In genomic region chr19:58838706-58839105, GRCm38 (mm10) we compare ENCODE assay signal across 19 mouse cellular contexts. TPM values are rescaled to one million over a fixed set of nuclear protein-coding genes. Genes with fewer than 3 reads are reported as not detected.
DNase-seq lines count a peak whose midpoint lies in the region; ATAC-seq and TF ChIP-seq lines count a peak whose summit lies in the region.
"Had no signal": no experiment of that assay in that cellular context is flagged by ENCODE, and none has a peak within 500 bp of the region (broad histone marks: within the 10 kb centered on the region; RNA-seq: fewer than 3 reads in every experiment).

No protein-coding gene starts in this region.

- TF ChIP-seq CTCF in heart, postnatal 0 days (IDR thresholded peaks at IDR 0.05; ENCODE audit: low read depth): no peak

- no peak for DNase-seq in forebrain, embryonic 10.5 days (ENCODE audit: extremely low spot score, low spot score)
- no peak for DNase-seq in heart, postnatal 0 days (ENCODE audit: low spot score)
- no peak for DNase-seq in heart, postnatal 4 days
- no peak for DNase-seq in midbrain, embryonic 10.5 days (ENCODE audit: low spot score)
- DNase-seq in lung, postnatal 36 days: peak; percentile 62
- no peak for DNase-seq in left cerebral cortex, postnatal 4 days
- DNase-seq: cerebellum, adult 11 months; forebrain, postnatal 0 days had no signal

- H3K9ac ChIP-seq in forebrain, embryonic 15.5 days (replicated peaks): no peak overlapping the region
- H3K9ac ChIP-seq in heart, postnatal 0 days (replicated peaks; ENCODE audit: low read depth, low read length): no peak overlapping the region
- H3K9ac ChIP-seq in midbrain, embryonic 13.5 days (replicated peaks): no peak overlapping the region
- H3K9ac ChIP-seq: embryonic facial prominence, embryonic 15.5 days; forebrain, postnatal 0 days; limb, embryonic 12.5 days; liver, embryonic 15.5 days had no signal

- no peaks in the 10 kb centered on the region for H3K27me3 ChIP-seq in forebrain, embryonic 10.5 days (ENCODE audit: poor library complexity, severe bottlenecking)
- no peaks in the 10 kb centered on the region for H3K27me3 ChIP-seq in forebrain, embryonic 15.5 days
- no peaks in the 10 kb centered on the region for H3K27me3 ChIP-seq in heart, postnatal 0 days (ENCODE audit: control insufficient read depth, insufficient read depth, low read length)
- H3K27me3 ChIP-seq in midbrain, embryonic 10.5 days (ENCODE audit: low read depth, poor library complexity, severe bottlenecking): no peaks in the 10 kb centered on the region
- H3K27me3 ChIP-seq in midbrain, embryonic 13.5 days: no peaks in the 10 kb centered on the region
- H3K27me3 ChIP-seq: CH12.LX; embryonic facial prominence, embryonic 15.5 days; limb, embryonic 12.5 days; liver, embryonic 15.5 days had no signal

- H3K9me3 ChIP-seq in forebrain, embryonic 10.5 days: no peaks in the 10 kb centered on the region
- H3K9me3 ChIP-seq in forebrain, embryonic 15.5 days: no peaks in the 10 kb centered on the region
- no peaks in the 10 kb centered on the region for H3K9me3 ChIP-seq in heart, postnatal 0 days (replicated peaks; ENCODE audit: control insufficient read depth, low read length)
- no peaks in the 10 kb centered on the region for H3K9me3 ChIP-seq in midbrain, embryonic 10.5 days (replicated peaks)
- no peaks in the 10 kb centered on the region for H3K9me3 ChIP-seq in midbrain, embryonic 13.5 days
- H3K9me3 ChIP-seq: embryonic facial prominence, embryonic 15.5 days; limb, embryonic 12.5 days; liver, embryonic 15.5 days had no signal

- H3K27ac ChIP-seq in forebrain, embryonic 10.5 days: peak overlapping the region; percentile 27; the same call in 1 of the 2 replicates
- no peak overlapping the region for H3K27ac ChIP-seq in forebrain, embryonic 15.5 days (replicated peaks)
- H3K27ac ChIP-seq in heart, postnatal 0 days (ENCODE audit: low read depth): peak overlapping the region; percentile 82
- peak overlapping the region; percentile 57 for H3K27ac ChIP-seq in midbrain, embryonic 10.5 days (replicated peaks)
- no peak overlapping the region for H3K27ac ChIP-seq in midbrain, embryonic 13.5 days
- H3K27ac ChIP-seq: hindbrain, postnatal 0 days; limb, embryonic 12.5 days; liver, embryonic 15.5 days had no signal

- no peak overlapping the region for H3K4me2 ChIP-seq in forebrain, embryonic 15.5 days (replicated peaks)
- no peak overlapping the region for H3K4me2 ChIP-seq in heart, postnatal 0 days (ENCODE audit: low read depth, low read length)
- no peak overlapping the region for H3K4me2 ChIP-seq in midbrain, embryonic 13.5 days (replicated peaks)
- H3K4me2 ChIP-seq: embryonic facial prominence, embryonic 15.5 days; limb, embryonic 12.5 days; liver, embryonic 15.5 days had no signal

- ATAC-seq in forebrain, embryonic 15.5 days (replicated peaks): no peak
- peak; percentile 11; the same call in 1 of the 2 replicates for ATAC-seq in heart, postnatal 0 days (ENCODE audit: insufficient read depth, low read depth)
- ATAC-seq in midbrain, embryonic 13.5 days: no peak
- ATAC-seq: forebrain, postnatal 0 days; hindbrain, postnatal 0 days had no signal

- H3K36me3 ChIP-seq in forebrain, embryonic 10.5 days (replicated peaks): no peaks in the 10 kb centered on the region
- H3K36me3 ChIP-seq in forebrain, embryonic 15.5 days: no peaks in the 10 kb centered on the region
- H3K36me3 ChIP-seq in heart, postnatal 0 days (replicated peaks; ENCODE audit: control insufficient read depth, insufficient read depth, low read length): no peaks in the 10 kb centered on the region
- H3K36me3 ChIP-seq in midbrain, embryonic 10.5 days: no peaks in the 10 kb centered on the region
- H3K36me3 ChIP-seq in midbrain, embryonic 13.5 days: no peaks in the 10 kb centered on the region
- H3K36me3 ChIP-seq: embryonic facial prominence, embryonic 15.5 days; limb, embryonic 12.5 days; liver, embryonic 15.5 days had no signal

- intact Hi-C loops in left cerebral cortex, postnatal 4 days (cut with DNase I): no loop called here

- no peak overlapping the region for H3K4me3 ChIP-seq in forebrain, embryonic 10.5 days
- no peak overlapping the region for H3K4me3 ChIP-seq in forebrain, embryonic 15.5 days
- no peak overlapping the region for H3K4me3 ChIP-seq in heart, postnatal 0 days (ENCODE audit: low read depth, low read length)
- H3K4me3 ChIP-seq in midbrain, embryonic 10.5 days: no peak overlapping the region
- no peak overlapping the region for H3K4me3 ChIP-seq in midbrain, embryonic 13.5 days (replicated peaks)
- H3K4me3 ChIP-seq: embryonic facial prominence, embryonic 15.5 days; limb, embryonic 12.5 days; liver, embryonic 15.5 days had no signal

- no peak for TF ChIP-seq EP300 in heart, postnatal 0 days (IDR thresholded peaks at IDR 0.05; ENCODE audit: low read depth)

- H3K4me1 ChIP-seq in forebrain, embryonic 10.5 days: peaks cover 28% of the 10 kb centered on the region
- H3K4me1 ChIP-seq in forebrain, embryonic 15.5 days: peaks cover 34% of the 10 kb centered on the region
- H3K4me1 ChIP-seq in heart, postnatal 0 days (ENCODE audit: control insufficient read depth, insufficient read depth): peaks cover 29% of the 10 kb centered on the region
- H3K4me1 ChIP-seq in midbrain, embryonic 10.5 days: peaks cover 29% of the 10 kb centered on the region
- peaks cover 45% of the 10 kb centered on the region for H3K4me1 ChIP-seq in midbrain, embryonic 13.5 days (replicated peaks)
- H3K4me1 ChIP-seq: liver, embryonic 15.5 days had no signal

- WGBS in forebrain, embryonic 10.5 days: 78% methylated on average over 9 of the region's 9 CpGs
- WGBS in forebrain, embryonic 15.5 days: 74% methylated on average over 9 of the region's 9 CpGs
- WGBS in heart, postnatal 0 days: 42% methylated on average over 9 of the region's 9 CpGs
- WGBS in midbrain, embryonic 10.5 days: 72% methylated on average over 9 of the region's 9 CpGs
- WGBS in midbrain, embryonic 13.5 days: 75% methylated on average over 9 of the region's 9 CpGs

RNA-seq across cellular contexts. Expression of gene 1700019N19Rik, which starts 44.4 kb away (rescaled TPM):
- not detected in 2 replicates for polyA plus RNA-seq in forebrain, embryonic 10.5 days (2016; fragmentation: Nextera tagmentation; extraction: Ambion mirVana)
- polyA plus RNA-seq in forebrain, embryonic 15.5 days (2015; fragmentation: Nextera tagmentation; extraction: Ambion mirVana): not detected in 2 replicates
- not detected in 2 replicates for total RNA-seq in heart, postnatal 0 days (2014; rRNA removed; ENCODE audit: low replicate concordance)
- polyA plus RNA-seq in heart, postnatal 0 days (2015; fragmentation: Nextera tagmentation; extraction: Ambion mirVana): not detected in 2 replicates
- under 1 TPM in 1 of 2 experiments, not detected in 1; 0.29 TPM for total RNA-seq in heart, postnatal 4 days (2021)
- polyA plus RNA-seq in midbrain, embryonic 10.5 days (2016; fragmentation: Nextera tagmentation; extraction: Ambion mirVana): 0.12 TPM in 1 of 2 replicates, not detected in the other
- not detected in 2 replicates for polyA plus RNA-seq in midbrain, embryonic 13.5 days (2015; fragmentation: Nextera tagmentation; extraction: Ambion mirVana)
- total RNA-seq in left cerebral cortex, postnatal 4 days (2021): not detected
- total RNA-seq: forebrain, postnatal 0 days; gastrocnemius, postnatal 4 days; hindbrain, postnatal 0 days; megakaryocyte-erythroid progenitor cell, adult 5-6 weeks; neutrophil, adult 5-6 weeks had no signal
- polyA plus RNA-seq: embryonic facial prominence, embryonic 15.5 days; forebrain, postnatal 0 days; hindbrain, postnatal 0 days; limb, embryonic 12.5 days; liver, embryonic 15.5 days; spleen, adult 2 months had no signal

Comparison
In these comparisons a context has a peak if more than half of its experiments do, and no peak if none do; other contexts are left out.
1. H3K27ac ChIP-seq: peak in forebrain, embryonic 10.5 days (single experiment), heart, postnatal 0 days (single experiment) and midbrain, embryonic 10.5 days (single experiment); none in forebrain, embryonic 15.5 days (single experiment) and midbrain, embryonic 13.5 days (single experiment).